Mouse (Mus musculus) kidney, adult 11 months (tissue): ENCODE measurements around the gene Sept1.

Experiments
- DNase-seq: peaks from one replicate; pipeline ENCODE4 v3.0.0; 2022

Gene Sept1

GRCm38 (mm10) chr7:127232622-127233367, at the start of gene Sept1, which contains the start of gene Zfp553:
Gene Sept1 (minus strand): TSS chr7:127233130.
Gene Zfp553 (plus strand): TSS chr7:127233061.
- peak; percentile 88 for DNase-seq

GRCm38 (mm10) chr7:127282190-127282589, 49.3 kb upstream of the Sept1 start:
- no peak for DNase-seq

- no peak for DNase-seq
Observed at GRCm38 (mm10) chr7:127281114-127281513, 48.2 kb upstream of the Sept1 start.

- DNase-seq, result no peak
Observed at GRCm38 (mm10) chr7:127280092-127280491, 47.2 kb upstream of the Sept1 start.

GRCm38 (mm10) chr7:127278311-127278710, 45.4 kb upstream of the Sept1 start:
- peak; percentile 72 for DNase-seq

GRCm38 (mm10) chr7:127276519-127276961, 43.6 kb upstream of the Sept1 start:
- peak; percentile 86 for DNase-seq

- DNase-seq, result peak; percentile 98
Observed at GRCm38 (mm10) chr7:127273925-127274789, 41.2 kb upstream of the Sept1 start, which contains the start of gene Sephs2. Gene Sephs2 (minus strand): TSS chr7:127274055.

- no peak for DNase-seq
Observed at GRCm38 (mm10) chr7:127273118-127273923, 40.4 kb upstream of the Sept1 start.

GRCm38 (mm10) chr7:127272566-127272965, 39.6 kb upstream of the Sept1 start:
- no peak for DNase-seq

- DNase-seq, result no peak
Observed at GRCm38 (mm10) chr7:127271093-127271492, 38.2 kb upstream of the Sept1 start.

- no peak for DNase-seq
Observed at GRCm38 (mm10) chr7:127270666-127271065, 37.7 kb upstream of the Sept1 start.

- DNase-seq, result no peak
Observed at GRCm38 (mm10) chr7:127270256-127270655, 37.3 kb upstream of the Sept1 start.

- no peak for DNase-seq
Observed at GRCm38 (mm10) chr7:127263526-127263925, 30.6 kb upstream of the Sept1 start.

GRCm38 (mm10) chr7:127262218-127262961, 29.5 kb upstream of the Sept1 start:
- no peak for DNase-seq

- peak; percentile 99 for DNase-seq
Observed at GRCm38 (mm10) chr7:127260309-127261111, 27.6 kb upstream of the Sept1 start, which contains the start of gene Dctpp1. Gene Dctpp1 (minus strand): TSS chr7:127260709.

- DNase-seq, result no peak
Observed at GRCm38 (mm10) chr7:127259186-127259905, 26.4 kb upstream of the Sept1 start.

GRCm38 (mm10) chr7:127256518-127256917, 23.6 kb upstream of the Sept1 start:
- DNase-seq, result no peak

- DNase-seq, result no peak
Observed at GRCm38 (mm10) chr7:127255965-127256364, 23.0 kb upstream of the Sept1 start.

GRCm38 (mm10) chr7:127255008-127255407, 22.1 kb upstream of the Sept1 start:
- DNase-seq, result no peak
